In genomic region chr11:80089817-80090214, GRCm38 (mm10) we compare ENCODE assay signal across 8 mouse cellular contexts. TPM values are rescaled to one million over a fixed set of nuclear protein-coding genes. Genes with fewer than 3 reads are reported as not detected.
A peak's percentile ranks its signal among the peaks of the same experiment; 100 is the strongest.
DNase-seq lines count a peak whose midpoint lies in the region; ATAC-seq and TF ChIP-seq lines count a peak whose summit lies in the region.

No protein-coding gene starts in this region.

- H3K36me3 ChIP-seq in kidney, postnatal 0 days (ENCODE audit: insufficient read depth, low read length), result 0 out of 2 replicates have a peak, but pooled peaks cover under 1% of the 10 kb centered on the region
- no peaks in the 10 kb centered on the region for H3K36me3 ChIP-seq in hindbrain, embryonic 15.5 days
- H3K36me3 ChIP-seq in midbrain, embryonic 15.5 days (replicated peaks), result no peaks in the 10 kb centered on the region

- no peak overlapping the region for H3K27ac ChIP-seq in kidney, postnatal 0 days
- no peak overlapping the region for H3K27ac ChIP-seq in cortical plate, adult 2 months (ENCODE audit: insufficient read depth, low read length)
- no peak overlapping the region for H3K27ac ChIP-seq in hindbrain, embryonic 15.5 days (replicated peaks)
- H3K27ac ChIP-seq in midbrain, embryonic 15.5 days, result no peak overlapping the region

- no peaks in the 10 kb centered on the region for H3K4me1 ChIP-seq in kidney, postnatal 0 days (replicated peaks; ENCODE audit: insufficient read depth, low read length)
- no peaks in the 10 kb centered on the region for H3K4me1 ChIP-seq in cortical plate, adult 2 months (ENCODE audit: control insufficient read depth, insufficient read depth, low read length)
- H3K4me1 ChIP-seq in hindbrain, embryonic 15.5 days (replicated peaks), result peaks cover 11% of the 10 kb centered on the region
- H3K4me1 ChIP-seq in midbrain, embryonic 15.5 days, result peaks cover 14% of the 10 kb centered on the region

- no peaks in the 10 kb centered on the region for H3K27me3 ChIP-seq in kidney, postnatal 0 days (ENCODE audit: insufficient read depth, low read length)
- no peaks in the 10 kb centered on the region for H3K27me3 ChIP-seq in hindbrain, embryonic 15.5 days
- H3K27me3 ChIP-seq in midbrain, embryonic 15.5 days (replicated peaks), result no peaks in the 10 kb centered on the region

- H3K4me2 ChIP-seq in kidney, postnatal 0 days (ENCODE audit: low read length), result peak overlapping the region; percentile 75
- peak overlapping the region; percentile 86 for H3K4me2 ChIP-seq in hindbrain, embryonic 15.5 days
- H3K4me2 ChIP-seq in midbrain, embryonic 15.5 days, result peak overlapping the region; percentile 76

- WGBS in kidney, postnatal 0 days, result 0% methylated on average over 14 of the region's 14 CpGs
- WGBS in hindbrain, embryonic 15.5 days, result 1% methylated on average over 14 of the region's 14 CpGs
- under 1% methylated on average over 14 of the region's 14 CpGs for WGBS in midbrain, embryonic 15.5 days

- TF ChIP-seq POLR2A in cortical plate, adult 2 months (IDR thresholded peaks at IDR 0.05; ENCODE audit: extremely low read depth, insufficient read depth, low read length), result no peak

- no peak for ATAC-seq in kidney, postnatal 0 days (replicated peaks; ENCODE audit: low FRiP score, low read depth)
- no peak for ATAC-seq in hindbrain, embryonic 15.5 days (ENCODE audit: low FRiP score, low read depth)
- ATAC-seq in midbrain, embryonic 15.5 days (replicated peaks), result no peak

- TF ChIP-seq CTCF in kidney, postnatal 0 days (IDR thresholded peaks at IDR 0.05; ENCODE audit: low read depth), result no peak
- no peak for TF ChIP-seq CTCF in cortical plate, adult 2 months (IDR thresholded peaks at IDR 0.05; ENCODE audit: extremely low read depth, insufficient read depth, low read length)

- H3K9ac ChIP-seq in kidney, postnatal 0 days (ENCODE audit: low read depth, low read length), result peak overlapping the region; percentile 93
- peak overlapping the region; percentile 59 for H3K9ac ChIP-seq in hindbrain, embryonic 15.5 days
- peak overlapping the region; percentile 78 for H3K9ac ChIP-seq in midbrain, embryonic 15.5 days

- H3K4me3 ChIP-seq in kidney, postnatal 0 days (replicated peaks; ENCODE audit: low read depth, low read length), result peak overlapping the region; percentile 99
- peak overlapping the region; percentile 52 for H3K4me3 ChIP-seq in cortical plate, adult 2 months (ENCODE audit: insufficient read depth, low read length)
- peak overlapping the region; percentile 85 for H3K4me3 ChIP-seq in hindbrain, embryonic 15.5 days
- H3K4me3 ChIP-seq in midbrain, embryonic 15.5 days, result peak overlapping the region; percentile 76

- intact Hi-C loops in gastrocnemius, postnatal 14 days (cut with DNase I; ENCODE audit: low total_unique reads), result no loop called here

- H3K9me3 ChIP-seq in kidney, postnatal 0 days (replicated peaks; ENCODE audit: low read length), result no peaks in the 10 kb centered on the region
- H3K9me3 ChIP-seq in hindbrain, embryonic 15.5 days, result no peaks in the 10 kb centered on the region
- no peaks in the 10 kb centered on the region for H3K9me3 ChIP-seq in midbrain, embryonic 15.5 days

- DNase-seq in kidney, postnatal 0 days (ENCODE audit: low spot score), result no peak
- no peak for DNase-seq in kidney, postnatal 36 days
- DNase-seq in adrenal gland, adult (ENCODE audit: inconsistent age in 2 of 2, low spot score in 1 of 2), result no peak
- DNase-seq in gastrocnemius, postnatal 14 days, result no peak
- DNase-seq in B cell, adult 2 months, result no peak

RNA-seq across cellular contexts. Expression of gene Atad5, which starts 0.6 kb away (rescaled TPM):
- polyA plus RNA-seq in kidney, postnatal 0 days (2015; fragmentation: Nextera tagmentation; extraction: Ambion mirVana), result 4.9 and 6.0 TPM in 2 replicates
- polyA plus RNA-seq in cortical plate, adult 2 months (2012; rRNA removed), result 2.9 and 3.0 TPM in 2 replicates
- polyA plus RNA-seq in hindbrain, embryonic 15.5 days (2015; fragmentation: Nextera tagmentation; extraction: Ambion mirVana), result 4.6 and 4.9 TPM in 2 replicates
- polyA plus RNA-seq in midbrain, embryonic 15.5 days (2015; fragmentation: Nextera tagmentation; extraction: Ambion mirVana), result 5.1 TPM in 2 replicates
- 1 to 10 TPM; 1.3 to 1.7 TPM for total RNA-seq in gastrocnemius, postnatal 14 days (2021)

RNA-seq across cellular contexts. Expression of gene Crlf3, which starts 9.0 kb away (rescaled TPM):
- 26.5 and 26.9 TPM in 2 replicates for polyA plus RNA-seq in kidney, postnatal 0 days (2015; fragmentation: Nextera tagmentation; extraction: Ambion mirVana)
- polyA plus RNA-seq in cortical plate, adult 2 months (2012; rRNA removed), result 17.2 and 18.2 TPM in 2 replicates
- 12.3 and 13.3 TPM in 2 replicates for polyA plus RNA-seq in hindbrain, embryonic 15.5 days (2015; fragmentation: Nextera tagmentation; extraction: Ambion mirVana)
- polyA plus RNA-seq in midbrain, embryonic 15.5 days (2015; fragmentation: Nextera tagmentation; extraction: Ambion mirVana), result 11.9 and 12.3 TPM in 2 replicates
- total RNA-seq in gastrocnemius, postnatal 14 days (2021), result 10 to 100 TPM in 1 of 2 experiments, 1 to 10 TPM in 1; 7.4 to 10.8 TPM

RNA-seq across cellular contexts. Expression of gene Tefm, which starts 52.2 kb away (rescaled TPM):
- 35.9 and 36.5 TPM in 2 replicates for polyA plus RNA-seq in kidney, postnatal 0 days (2015; fragmentation: Nextera tagmentation; extraction: Ambion mirVana)
- 7.8 and 9.0 TPM in 2 replicates for polyA plus RNA-seq in cortical plate, adult 2 months (2012; rRNA removed)
- 19.4 and 24.4 TPM in 2 replicates for polyA plus RNA-seq in hindbrain, embryonic 15.5 days (2015; fragmentation: Nextera tagmentation; extraction: Ambion mirVana)
- 20.2 and 22.4 TPM in 2 replicates for polyA plus RNA-seq in midbrain, embryonic 15.5 days (2015; fragmentation: Nextera tagmentation; extraction: Ambion mirVana)
- total RNA-seq in gastrocnemius, postnatal 14 days (2021), result 10 to 100 TPM; 20.4 to 20.7 TPM
